Mouse (Mus musculus) G1E (cell line): ENCODE measurements around the gene 1700020D05Rik. TPM values are rescaled to one million over a fixed set of nuclear protein-coding genes. Genes with fewer than 3 reads are reported as not detected.
A peak's percentile ranks its signal among the peaks of the same experiment; 100 is the strongest.

ENCODE experiments used
- ATAC-seq: 2 replicates; pipeline ENCODE4 v1.8.0; 2016; ENCODE audit warnings: mild to moderate bottlenecking; ENCODE audit not compliant: insufficient number of reproducible peaks, poor library complexity, low FRiP score, severe bottlenecking; ENCODE audit errors: extremely low read depth
- DNase-seq: peaks from one replicate; pipeline ENCODE4 v3.0.0; 2012; ENCODE audit warnings: low spot score
- H3K27me3 ChIP-seq: 2 replicates; pipeline ENCODE4 v1.6.1; 2012; ENCODE audit warnings: mild to moderate bottlenecking, low read length, inconsistent platforms; ENCODE audit not compliant: insufficient read depth
- H3K36me3 ChIP-seq: replicated peaks from 2 replicates; pipeline ENCODE3; 2012; ENCODE audit warnings: mild to moderate bottlenecking, inconsistent platforms
- H3K4me1 ChIP-seq: 2 replicates; pipeline ENCODE4 v1.6.1; 2012; ENCODE audit warnings: low read depth, low read length, inconsistent platforms, mixed read lengths; ENCODE audit not compliant: insufficient read depth
- H3K4me3 ChIP-seq: 2 replicates; pipeline ENCODE4 v1.5.1; 2012; ENCODE audit warnings: low read depth, mild to moderate bottlenecking, inconsistent platforms, low read length, moderate library complexity, mixed read lengths
- H3K9me3 ChIP-seq: replicated peaks from 2 replicates; pipeline ENCODE4 v1.6.1; 2012; ENCODE audit warnings: inconsistent platforms
- CTCF ChIP-seq: IDR thresholded peaks from 2 replicates; pipeline ENCODE4 v1.5.1; 2012; ENCODE audit warnings: low read depth, low read length, inconsistent platforms, mixed read lengths
- GATA1 ChIP-seq: IDR thresholded peaks from 2 replicates; pipeline ENCODE4 v1.6.1; 2012; ENCODE audit warnings: borderline replicate concordance, low read length, inconsistent platforms, mixed read lengths
- GATA2 ChIP-seq: IDR thresholded peaks from 2 replicates; pipeline ENCODE4 v1.6.1; 2012; ENCODE audit warnings: low read depth, low read length, inconsistent platforms, borderline replicate concordance
- POLR2AphosphoS5 ChIP-seq: IDR thresholded peaks from 2 replicates; pipeline ENCODE4 v1.6.1; 2012; ENCODE audit warnings: low read depth, low read length, inconsistent platforms; ENCODE audit not compliant: insufficient replicate concordance
- TAL1 ChIP-seq: conservative IDR thresholded peaks from 2 replicates; pipeline ENCODE4 v1.6.1; 2012; ENCODE audit warnings: low read depth, low read length, inconsistent platforms, mixed read lengths
- polyA plus RNA-seq: library from polyadenylated mRNA; stranded (reverse); fragments of >175 nt; gene quantifications from 2 replicates; pipeline ENCODE4 v1.2.3, GENCODE M21; 2012
- total RNA-seq, 2 experiments: library from RNA; stranded (forward) in 1 of 2; stranded (reverse) in 1 of 2; fragments of 200-1000 nt in 1 of 2; fragments of >200 nt in 1 of 2; fragmentation: Nextera tagmentation in 1 of 2; gene quantifications; 2 replicates each; pipeline ENCODE4 v1.2.3; 2014 to 2017

The 1700020D05Rik gene
- total and polyA plus RNA-seq, 3 experiments, result 0.36 to 4.0 (median 2.1) TPM

DNA sequence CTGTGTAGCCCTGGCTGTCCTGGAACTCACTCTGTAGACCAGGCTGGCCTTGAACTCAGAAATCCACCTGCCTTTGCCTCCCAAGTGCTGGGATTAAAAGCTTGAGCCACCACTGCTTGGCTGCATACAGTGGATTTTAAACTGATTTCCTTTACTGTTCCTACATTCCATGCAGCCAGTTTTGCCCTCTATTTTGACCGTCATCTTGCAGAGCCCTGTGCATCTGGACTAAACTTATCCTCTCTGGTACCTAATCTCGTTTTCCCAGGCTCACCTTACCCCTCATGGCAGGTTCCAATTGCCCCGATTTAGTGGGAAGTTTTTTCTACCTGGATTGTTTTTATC is 9.4 kb upstream of the 1700020D05Rik start:
- H3K4me1 ChIP-seq, result peaks cover 58% of the 10 kb centered on the region
- H3K36me3 ChIP-seq, result no peaks in the 10 kb centered on the region
- ATAC-seq (no peak), DNase-seq (no peak)
- H3K9me3 ChIP-seq, result no peaks in the 10 kb centered on the region
- peak overlapping the region; percentile 13; the same call in 1 of the 2 replicates for H3K4me3 ChIP-seq
- no peaks in the 10 kb centered on the region; the same call in 1 of the 2 replicates for H3K27me3 ChIP-seq
- TF ChIP-seq CTCF (no peak), GATA2 (no peak), TAL1 (no peak), POLR2AphosphoS5 (no peak), GATA1 (no peak)

DNA sequence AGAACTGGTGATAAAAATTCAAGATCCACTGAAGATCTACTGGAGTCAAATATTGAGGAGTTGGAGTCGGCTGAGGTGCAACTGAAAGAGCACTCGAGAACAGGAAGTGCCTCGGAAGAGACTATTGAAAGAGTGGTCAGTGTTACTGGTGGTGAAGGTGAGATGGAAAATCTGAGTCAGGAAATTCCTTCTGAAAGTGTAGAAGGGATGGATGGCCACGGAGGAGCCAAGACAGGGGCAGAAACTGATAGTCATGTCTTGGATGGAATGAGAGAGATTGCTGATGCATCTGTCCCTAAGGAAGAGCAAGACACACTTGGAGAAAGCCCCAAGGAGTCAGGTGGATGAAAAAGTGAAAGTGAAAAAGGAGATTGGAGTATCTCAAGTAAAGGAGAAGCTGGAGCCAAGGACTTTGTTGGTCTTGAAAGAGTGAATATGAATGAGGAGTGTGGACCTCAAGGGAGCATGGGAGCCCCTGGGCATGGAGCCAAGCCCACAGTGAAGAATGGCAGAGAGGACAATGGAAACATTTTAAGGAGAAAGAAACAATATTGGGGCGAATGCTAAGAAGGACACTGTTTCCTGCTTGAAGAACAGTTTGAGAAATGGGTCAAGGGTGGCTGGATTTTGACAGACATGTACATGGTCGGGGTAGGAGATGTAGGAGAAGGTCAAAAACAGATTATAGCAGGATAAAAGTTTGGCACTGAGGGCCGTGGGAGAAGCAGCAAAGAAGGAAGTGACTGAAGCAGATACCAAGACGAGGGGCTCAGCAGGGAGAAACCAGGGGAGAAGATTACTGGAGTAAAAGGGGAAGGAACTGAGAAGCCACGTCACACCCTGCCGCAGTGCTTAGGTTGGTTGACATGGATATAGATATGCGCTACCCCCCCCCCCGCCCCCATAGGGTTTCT is 8.8 kb upstream of the 1700020D05Rik start:
- Histone ChIP-seq H3K36me3 (no peaks in the 10 kb centered on the region), H3K27me3 (no peaks in the 10 kb centered on the region; the same call in 1 of the 2 replicates), H3K9me3 (no peaks in the 10 kb centered on the region), H3K4me1 (peaks cover 56% of the 10 kb centered on the region), H3K4me3 (peak overlapping the region; percentile 13; the same call in 1 of the 2 replicates)
- ATAC-seq (no peak), DNase-seq (peak; percentile 63)
- TF ChIP-seq POLR2AphosphoS5 (no peak), TAL1 (no peak), GATA1 (no peak), GATA2 (no peak), CTCF (no peak)

DNA sequence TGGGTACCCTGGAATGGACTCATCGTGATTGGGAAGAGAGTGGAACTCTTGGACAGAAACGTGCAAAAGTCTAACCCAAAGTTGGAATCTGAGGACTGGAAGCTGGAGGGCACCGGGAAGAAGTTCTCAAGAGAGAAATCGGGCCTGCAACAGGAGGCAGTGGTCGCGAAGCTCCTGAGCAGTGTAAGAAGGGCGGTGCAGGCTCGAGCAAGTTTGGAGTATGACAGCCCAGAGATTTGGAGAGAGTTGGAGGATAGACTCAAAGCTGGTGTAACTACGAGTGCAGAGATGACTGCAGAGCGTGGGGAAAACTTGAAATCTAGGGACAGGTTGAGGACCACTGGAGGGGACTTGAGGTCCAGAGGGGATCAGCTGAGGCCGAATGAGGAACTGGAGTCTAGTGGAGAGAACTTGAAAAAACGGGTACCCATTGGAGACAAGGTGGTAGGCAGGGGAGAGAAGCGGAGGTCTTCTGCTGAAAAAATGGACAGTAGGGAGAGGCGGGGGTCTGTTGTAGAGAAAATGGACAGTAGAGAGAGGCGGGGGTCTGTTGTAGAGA is 7.6 kb upstream of the 1700020D05Rik start:
- Histone ChIP-seq H3K4me3 (peak overlapping the region; percentile 72), H3K4me1 (peaks cover 52% of the 10 kb centered on the region), H3K27me3 (no peaks in the 10 kb centered on the region), H3K36me3 (peaks cover 2% of the 10 kb centered on the region), H3K9me3 (no peaks in the 10 kb centered on the region)
- TF ChIP-seq GATA2 (no peak), TAL1 (no peak), POLR2AphosphoS5 (no peak), GATA1 (no peak), CTCF (no peak)
- DNase-seq (no peak), ATAC-seq (no peak)

GRCm38 (mm10) chr19:5510031-5511026 is 6.7 kb upstream of the 1700020D05Rik start, which contains the start of gene Snx32:
TSS of gene Snx32 (minus strand) at chr19:5510538.
- DNase-seq (peak; percentile 99), ATAC-seq (peak; percentile 96)
- Histone ChIP-seq H3K27me3 (no peaks in the 10 kb centered on the region), H3K4me3 (peak within 1 kb of the TSS; percentile 72), H3K9me3 (no peaks in the 10 kb centered on the region), H3K36me3 (peaks cover 2% of the 10 kb centered on the region), H3K4me1 (peaks cover 45% of the 10 kb centered on the region)
- TF ChIP-seq POLR2AphosphoS5, result no peak
- TF ChIP-seq CTCF, result no peak
- no peak for TF ChIP-seq TAL1
- no peak for TF ChIP-seq GATA2
- TF ChIP-seq GATA1, result no peak

GRCm38 (mm10) chr19:5500330-5500875 is 3.2 kb downstream of the 1700020D05Rik start:
- peaks cover 63% of the 10 kb centered on the region for H3K36me3 ChIP-seq
- no peak for ATAC-seq
- H3K27me3 ChIP-seq, result no peaks in the 10 kb centered on the region
- TF ChIP-seq POLR2AphosphoS5 (no peak), TAL1 (no peak), CTCF (no peak), GATA1 (no peak), GATA2 (no peak)
- H3K4me3 ChIP-seq, result no peak overlapping the region
- no peak for DNase-seq
- H3K9me3 ChIP-seq, result no peaks in the 10 kb centered on the region
- H3K4me1 ChIP-seq, result peaks cover 16% of the 10 kb centered on the region

DNA sequence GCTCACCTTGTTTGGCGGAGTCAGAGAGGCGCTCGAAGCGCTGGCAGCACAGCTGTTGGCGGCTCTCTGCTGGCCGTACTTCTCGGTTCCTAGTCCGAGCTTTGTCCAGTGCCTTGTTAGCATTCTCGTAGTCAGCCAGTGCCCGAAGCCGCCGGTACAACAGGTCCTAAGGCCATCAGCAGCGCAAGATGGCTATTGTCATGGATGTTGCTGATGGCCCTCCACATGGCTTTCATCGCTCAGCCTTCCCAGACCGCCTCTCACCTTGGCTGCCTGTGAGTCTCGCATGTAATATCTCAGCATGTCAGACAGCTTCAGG is 7.6 kb downstream of the 1700020D05Rik start:
- H3K4me1 ChIP-seq, result peaks cover 38% of the 10 kb centered on the region
- H3K27me3 ChIP-seq, result no peaks in the 10 kb centered on the region
- peaks cover 76% of the 10 kb centered on the region for H3K36me3 ChIP-seq
- ATAC-seq (no peak), DNase-seq (no peak)
- H3K9me3 ChIP-seq, result no peaks in the 10 kb centered on the region
- TF ChIP-seq GATA1 (no peak), CTCF (no peak), POLR2AphosphoS5 (no peak), GATA2 (no peak), TAL1 (no peak)
- H3K4me3 ChIP-seq, result peak overlapping the region; percentile 13; the same call in 1 of the 2 replicates
